Mouse (Mus musculus): ENCODE results near the gene Uvrag.

DNA sequence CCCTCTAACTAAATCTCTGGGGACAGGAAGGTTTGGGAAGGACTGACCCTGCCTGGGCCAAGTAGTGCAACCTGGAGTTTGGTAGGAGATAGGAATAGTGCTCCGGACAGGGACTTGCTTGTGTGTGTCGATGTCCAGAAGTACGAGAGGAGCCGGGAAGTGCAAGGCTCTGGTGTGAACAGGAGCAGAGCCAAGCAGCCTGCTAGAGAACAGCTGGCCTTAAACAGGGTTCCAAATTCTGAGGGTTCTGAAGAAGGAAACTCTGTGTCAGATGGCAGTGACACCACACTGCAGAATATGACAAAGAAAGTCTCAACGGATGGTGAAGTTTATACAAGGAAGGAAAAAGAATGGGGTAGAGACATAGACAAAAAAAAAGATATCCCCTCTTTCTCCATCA lies 223.5 kb downstream of the Uvrag start:
- TF ChIP-seq BHLHE40 (IDR thresholded peaks at IDR 0.05; ENCODE audit: borderline replicate concordance, low read depth, low read length) (no peak), CTCF (IDR thresholded peaks at IDR 0.05 in 2 of 3, conservative IDR thresholded peaks at IDR 0.05 in 1 of 3; ENCODE audit: control insufficient read depth in 1 of 3, insufficient read depth in 1 of 3, low read depth in 2 of 3, low read length in 3 of 3, poor library complexity in 1 of 3, severe bottlenecking in 1 of 3) (no peak), USF1 (IDR thresholded peaks at IDR 0.05; ENCODE audit: low read depth, low read length) (no peak)
